Mouse (Mus musculus) thymus, adult 2 months (tissue): ENCODE measurements around the gene Prom1. TPM values are rescaled to one million over a fixed set of nuclear protein-coding genes. Genes with fewer than 3 reads are reported as not detected.
A peak's percentile ranks its signal among the peaks of the same experiment; 100 is the strongest.

Source experiments
- DNase-seq: peaks from one replicate; pipeline ENCODE4 v3.0.0; 2021
- H3K27ac ChIP-seq: fragments of 200-500 bp; 2 replicates; pipeline ENCODE4 v1.5.1; 2012; ENCODE audit warnings: low read length, control low read depth; ENCODE audit not compliant: control insufficient read depth, insufficient read depth
- H3K27me3 ChIP-seq: fragments of 200-500 bp; 2 replicates; pipeline ENCODE4 v1.6.1; 2012; ENCODE audit warnings: mild to moderate bottlenecking, low read length, moderate library complexity, mixed read lengths; ENCODE audit not compliant: control insufficient read depth, insufficient read depth
- H3K36me3 ChIP-seq: fragments of 200-500 bp; 2 replicates; pipeline ENCODE4 v1.6.1; 2012; ENCODE audit warnings: mild to moderate bottlenecking, low read length, moderate library complexity; ENCODE audit not compliant: control insufficient read depth, insufficient read depth
- H3K4me1 ChIP-seq: fragments of 200-500 bp; replicated peaks from 2 replicates; pipeline ENCODE4 v1.6.1; 2012; ENCODE audit warnings: low read length; ENCODE audit not compliant: control insufficient read depth, insufficient read depth
- H3K4me3 ChIP-seq: fragments of 200-500 bp; 2 replicates; pipeline ENCODE4 v1.5.1; 2012; ENCODE audit warnings: mild to moderate bottlenecking, low read length, control low read depth, moderate library complexity; ENCODE audit not compliant: control insufficient read depth, insufficient read depth
- CTCF ChIP-seq: fragments of 200-500 bp; IDR thresholded peaks from 2 replicates; pipeline ENCODE4 v1.5.1; 2012; ENCODE audit warnings: mild to moderate bottlenecking, control low read depth, low read length, moderate library complexity, borderline replicate concordance; ENCODE audit not compliant: control insufficient read depth, poor library complexity, insufficient read depth; ENCODE audit errors: extremely low read depth
- POLR2A ChIP-seq: fragments of 200-500 bp; IDR thresholded peaks from 2 replicates; pipeline ENCODE4 v1.6.1; 2012; ENCODE audit warnings: mild to moderate bottlenecking, low read length, control low read depth, moderate library complexity; ENCODE audit not compliant: control insufficient read depth, poor library complexity, insufficient read depth; ENCODE audit errors: extremely low read depth
- whole genome bisulfite sequencing: fragments of 180-500 bp; shearing (Covaris S2); methylation state at CpG from one replicate; pipeline ENCODE4 v1.1.7; 2018; 5-methylcytosine and 5-hydroxymethylcytosine counted together
- polyA plus RNA-seq: library from polyadenylated mRNA; depleted of rRNA; stranded (reverse); fragments of >200 nt; gene quantifications from 2 replicates; pipeline ENCODE4 v1.2.3, GENCODE M21; 2012

Prom1 gene
- polyA plus RNA-seq, 1 experiment, result 0.66 TPM

DNA sequence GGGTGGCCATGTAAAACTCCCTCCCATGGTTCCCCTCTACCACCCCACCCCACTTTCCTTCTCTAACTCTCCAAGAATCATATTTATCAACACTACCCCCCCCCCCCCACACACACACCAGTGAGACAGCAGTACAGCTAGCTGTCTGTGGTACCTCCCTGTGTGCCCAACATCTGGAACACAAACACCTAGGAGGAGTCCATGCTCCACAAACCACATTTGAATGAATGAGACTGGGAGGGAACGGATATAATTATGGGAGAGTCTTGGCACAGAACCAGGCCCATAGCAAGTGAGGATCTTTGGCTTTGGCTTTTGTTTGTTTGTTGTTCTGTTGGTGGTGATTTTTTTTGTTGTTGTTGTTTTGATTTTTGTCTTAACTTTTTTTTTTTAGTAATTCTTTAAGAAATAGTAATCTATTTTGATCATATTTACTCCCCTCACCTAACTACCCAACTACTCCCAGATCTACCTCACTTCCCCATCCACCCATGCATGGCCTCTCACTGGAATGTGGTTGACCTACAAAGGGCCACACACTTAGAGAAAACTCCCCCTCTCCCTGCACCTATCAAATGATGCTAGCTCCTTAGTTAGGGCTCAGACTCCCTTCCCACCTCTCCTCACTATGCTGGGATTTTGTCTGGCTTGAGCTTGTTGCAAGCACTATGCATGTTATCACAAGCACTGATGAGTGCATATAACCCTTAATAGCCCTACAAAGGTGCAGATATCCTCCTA is 124.8 kb downstream of the Prom1 start:
- no peak for DNase-seq
- no peak for TF ChIP-seq CTCF
- no peak for TF ChIP-seq POLR2A
- Histone ChIP-seq H3K27ac (no peak overlapping the region), H3K36me3 (no peaks in the 10 kb centered on the region), H3K4me3 (no peak overlapping the region), H3K4me1 (peaks cover 4% of the 10 kb centered on the region), H3K27me3 (no peaks in the 10 kb centered on the region)
- 86% methylated on average over 1 of the region's 1 CpGs for WGBS

DNA sequence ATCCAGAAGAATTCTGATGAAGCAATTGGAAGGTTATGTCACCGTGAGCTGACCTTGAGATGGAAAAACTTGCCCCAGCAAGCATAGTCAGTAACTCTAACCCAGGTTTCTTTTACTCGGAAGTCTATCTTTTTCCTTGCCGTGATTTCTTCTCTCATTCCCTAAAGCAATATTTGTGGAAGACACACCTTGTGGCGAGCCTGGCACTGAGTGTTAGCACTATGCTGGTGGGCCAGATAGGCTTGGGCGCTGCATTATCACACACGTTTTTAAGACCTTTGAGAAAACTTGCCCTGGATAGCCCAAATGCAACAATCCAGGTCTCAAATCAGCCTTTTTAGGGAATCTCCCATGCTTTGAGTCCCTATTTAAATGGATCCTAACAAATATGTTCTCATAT is 127.7 kb downstream of the Prom1 start:
- no peak overlapping the region for H3K4me3 ChIP-seq
- no peak for TF ChIP-seq POLR2A
- no peak for TF ChIP-seq CTCF
- no peaks in the 10 kb centered on the region for H3K36me3 ChIP-seq
- peaks cover 10% of the 10 kb centered on the region for H3K4me1 ChIP-seq
- DNase-seq, result no peak
- WGBS, result 91% methylated on average over 6 of the region's 6 CpGs
- H3K27ac ChIP-seq, result no peak overlapping the region
- no peaks in the 10 kb centered on the region for H3K27me3 ChIP-seq

DNA sequence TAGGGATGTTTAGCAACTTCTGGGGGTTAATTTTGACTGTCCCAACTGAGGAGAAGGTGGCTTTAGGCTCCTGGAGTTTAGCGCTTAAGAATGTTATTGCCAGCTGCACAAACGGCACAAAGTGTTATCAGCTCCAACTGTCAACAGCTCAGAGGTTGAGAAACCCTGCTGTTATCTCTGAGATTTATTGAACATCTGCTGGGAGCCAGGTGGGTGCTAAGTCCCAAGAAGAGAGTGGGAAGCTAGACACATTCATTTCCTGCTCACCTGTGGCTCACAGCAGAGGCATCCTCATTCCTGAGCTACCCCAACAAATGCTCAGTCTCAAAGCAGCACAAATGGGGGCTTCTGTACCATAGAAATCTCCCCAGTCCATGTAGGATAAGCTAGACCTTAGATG is 130.7 kb downstream of the Prom1 start:
- Histone ChIP-seq H3K4me1 (peaks cover 10% of the 10 kb centered on the region), H3K27ac (no peak overlapping the region), H3K36me3 (no peaks in the 10 kb centered on the region), H3K4me3 (no peak overlapping the region), H3K27me3 (no peaks in the 10 kb centered on the region)
- TF ChIP-seq POLR2A, result no peak
- TF ChIP-seq CTCF, result no peak
- peak; percentile 40 for DNase-seq
- 8% methylated on average over 2 of the region's 2 CpGs for WGBS

DNA sequence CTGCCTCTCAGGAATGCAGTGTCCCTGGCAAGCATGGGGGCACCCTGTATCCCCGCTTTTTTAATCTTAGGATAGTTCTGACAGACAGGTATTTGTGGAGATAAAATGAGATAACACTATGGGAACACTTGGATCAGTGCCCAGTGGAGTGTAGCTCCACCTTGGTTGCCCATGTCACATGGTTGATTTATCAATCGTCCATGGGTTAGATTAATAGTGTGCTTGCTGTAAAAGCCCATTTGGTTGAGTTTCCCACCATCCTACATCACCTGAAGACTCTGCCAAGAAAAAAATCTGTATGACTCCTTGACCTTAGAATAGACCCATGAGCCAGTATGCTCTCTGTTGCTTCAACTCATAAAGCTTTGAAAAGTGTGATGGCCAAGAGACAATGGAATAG is 131.3 kb downstream of the Prom1 start:
- H3K4me3 ChIP-seq, result no peak overlapping the region
- H3K4me1 ChIP-seq, result peaks cover 10% of the 10 kb centered on the region
- H3K27ac ChIP-seq, result no peak overlapping the region
- TF ChIP-seq CTCF, result no peak
- TF ChIP-seq POLR2A, result no peak
- H3K27me3 ChIP-seq, result no peaks in the 10 kb centered on the region
- no peak for DNase-seq
- 89% methylated on average over 2 of the region's 2 CpGs for WGBS
- no peaks in the 10 kb centered on the region for H3K36me3 ChIP-seq

DNA sequence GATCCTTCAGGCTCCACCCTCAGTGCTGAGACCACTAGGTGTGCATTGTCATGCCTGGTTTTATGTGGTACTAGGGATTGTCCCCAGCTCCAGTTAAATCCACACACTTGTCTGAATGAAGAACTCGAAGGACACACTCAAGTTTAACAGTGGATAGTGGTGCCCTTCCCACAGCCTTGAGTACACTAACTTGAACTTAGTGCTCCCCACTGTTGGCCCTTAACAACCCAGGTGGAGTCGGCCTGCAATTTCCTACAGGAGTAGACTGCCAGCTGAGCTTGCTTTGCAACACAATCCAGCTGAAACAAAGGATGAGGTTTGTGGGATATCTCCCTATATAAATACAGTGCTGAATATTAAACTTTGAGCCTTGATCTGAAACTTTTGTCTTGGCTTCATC is 133.2 kb downstream of the Prom1 start:
- no peak overlapping the region for H3K27ac ChIP-seq
- TF ChIP-seq CTCF (no peak), POLR2A (no peak)
- DNase-seq, result no peak
- H3K27me3 ChIP-seq, result no peaks in the 10 kb centered on the region
- WGBS, result 92% methylated on average over 2 of the region's 2 CpGs
- H3K36me3 ChIP-seq, result no peaks in the 10 kb centered on the region
- peaks cover 10% of the 10 kb centered on the region for H3K4me1 ChIP-seq
- no peak overlapping the region for H3K4me3 ChIP-seq

DNA sequence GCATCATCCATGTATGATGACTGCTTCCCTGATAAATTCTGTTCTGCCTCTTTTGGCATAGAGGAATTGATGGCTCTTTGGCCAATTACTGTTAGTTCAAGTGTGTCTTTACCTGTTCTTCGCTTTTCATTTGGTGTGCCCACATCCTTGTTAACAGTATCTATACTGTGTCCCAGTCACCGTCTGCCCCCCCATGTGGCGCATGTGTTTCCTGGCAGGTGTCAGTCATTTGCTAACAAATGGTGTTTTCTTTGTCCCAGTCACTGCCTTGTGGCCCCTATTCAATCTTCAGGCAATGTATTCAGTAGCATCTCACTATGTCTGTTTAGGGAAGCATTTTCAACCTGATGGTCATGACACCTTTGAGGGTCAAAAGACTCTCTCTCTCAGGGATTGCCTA is 140.8 kb downstream of the Prom1 start:
- Histone ChIP-seq H3K4me3 (no peak overlapping the region), H3K36me3 (no peaks in the 10 kb centered on the region), H3K4me1 (no peaks in the 10 kb centered on the region), H3K27ac (no peak overlapping the region), H3K27me3 (no peaks in the 10 kb centered on the region)
- peak; percentile 20 for DNase-seq
- WGBS, result 69% methylated on average over 3 of the region's 3 CpGs
- no peak for TF ChIP-seq CTCF
- TF ChIP-seq POLR2A, result no peak

DNA sequence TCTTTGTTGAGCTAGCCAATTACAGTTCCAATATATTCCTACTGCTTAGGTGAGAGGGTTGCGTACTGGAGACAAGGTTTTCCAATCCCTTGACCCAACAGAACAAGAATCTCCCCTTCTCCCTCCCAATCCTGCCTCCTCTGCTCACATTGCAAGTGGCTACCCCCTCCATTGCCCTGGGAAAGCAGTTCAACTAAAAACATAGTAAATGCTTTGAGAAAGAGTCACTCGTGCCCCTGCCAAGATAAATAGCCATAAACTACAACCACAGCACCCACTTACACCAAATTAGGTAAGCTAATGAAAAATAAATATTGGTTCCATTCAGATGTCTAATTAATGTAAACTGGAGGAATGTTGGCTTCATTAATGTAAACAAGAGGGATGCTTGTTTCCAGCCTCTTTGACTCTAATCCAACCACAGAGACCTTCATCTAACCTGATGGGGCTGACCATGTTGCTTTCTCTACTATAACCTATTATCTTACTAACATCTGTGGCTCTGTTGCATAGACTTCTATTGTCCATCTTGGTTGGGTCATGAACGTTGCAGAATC is 141.9 kb downstream of the Prom1 start:
- H3K36me3 ChIP-seq, result no peaks in the 10 kb centered on the region
- WGBS, result 95% methylated on average over 3 of the region's 3 CpGs
- no peak for TF ChIP-seq CTCF
- TF ChIP-seq POLR2A, result no peak
- DNase-seq, result no peak
- H3K4me3 ChIP-seq, result no peak overlapping the region
- H3K27ac ChIP-seq, result no peak overlapping the region
- no peaks in the 10 kb centered on the region for H3K4me1 ChIP-seq
- H3K27me3 ChIP-seq, result no peaks in the 10 kb centered on the region
